Mouse (Mus musculus) adipocyte (in vitro differentiated cells): ENCODE measurements around the gene Sufu.

Experiments used
- DNase-seq: peaks from one replicate; pipeline ENCODE4 v3.0.0-alpha.2; 2016; ENCODE audit warnings: low spot score

Sufu gene

DNA sequence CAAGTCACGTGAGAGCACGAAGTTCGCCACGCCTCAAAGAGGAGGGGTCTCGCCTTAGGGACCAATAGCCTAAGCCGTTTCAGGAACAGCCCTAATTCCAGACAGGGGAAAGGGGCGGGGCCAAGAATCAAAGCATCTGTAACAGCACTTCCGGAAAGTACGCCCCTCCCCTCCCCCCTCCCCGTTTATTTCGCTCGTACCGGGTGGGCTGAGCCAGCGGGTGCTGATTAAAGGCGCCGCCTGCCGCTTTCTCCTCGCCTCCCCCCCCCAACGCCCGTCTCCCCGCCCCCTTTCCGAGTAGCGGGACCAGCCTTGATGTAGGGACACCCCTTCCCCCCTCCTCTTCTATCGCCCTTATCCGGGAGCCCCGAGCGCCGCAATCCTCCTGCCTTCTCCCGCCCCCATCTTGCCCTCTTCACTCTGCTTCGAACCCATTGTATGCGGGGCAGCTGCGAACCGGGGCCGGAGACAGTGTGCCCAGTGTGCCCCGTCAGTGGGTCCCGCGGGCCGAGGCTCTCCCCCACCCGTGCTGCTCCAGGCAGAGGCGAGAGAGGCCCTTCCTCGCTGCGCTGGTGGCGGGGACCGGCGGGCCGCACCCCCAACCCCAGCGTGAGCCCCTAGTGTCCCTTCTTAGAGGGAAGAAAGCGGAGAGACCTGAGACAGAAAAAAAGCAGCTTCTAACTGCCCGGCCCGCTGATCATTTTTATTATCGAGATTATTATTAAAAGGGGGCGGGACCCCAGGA lies 103.3 kb downstream of the Sufu start:
- DNase-seq: peak; percentile 100

DNA sequence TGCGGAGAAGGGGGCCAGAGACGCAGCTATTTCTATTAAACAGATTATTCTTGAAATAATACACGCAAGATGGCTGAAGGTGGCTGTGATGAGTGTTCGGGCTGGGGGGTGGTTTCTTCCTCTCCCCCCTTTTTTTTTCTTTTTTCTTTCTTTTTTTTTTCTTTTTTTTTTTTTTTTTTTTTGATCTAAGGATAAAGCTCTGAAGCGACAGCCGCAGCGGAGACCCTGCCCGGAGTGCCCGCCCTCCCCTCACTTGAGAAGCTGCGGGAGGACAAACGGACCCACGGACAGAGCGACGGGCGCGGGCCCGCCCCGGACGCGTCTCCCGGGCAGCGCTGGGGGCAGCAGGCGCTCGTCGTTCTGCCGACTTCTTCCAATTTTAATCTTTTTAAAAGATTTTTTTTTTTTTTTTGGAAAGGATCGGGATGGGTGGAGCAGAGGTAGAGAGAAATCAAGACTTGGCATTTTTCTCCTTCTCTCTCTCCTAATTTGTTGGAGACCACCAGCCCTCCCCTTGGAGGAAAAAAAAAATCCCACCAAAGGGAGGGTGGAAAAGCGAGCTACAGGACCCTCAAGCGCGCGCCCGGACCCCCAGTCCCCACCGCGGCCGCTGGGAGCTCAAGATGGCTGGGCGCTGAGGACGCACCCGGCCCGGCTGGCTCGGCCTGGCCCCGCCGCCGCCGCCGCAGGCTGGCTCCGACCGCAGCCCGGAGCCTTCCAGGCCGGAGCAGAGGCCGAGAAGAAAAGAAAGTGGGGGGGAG lies 104.1 kb downstream of the Sufu start:
- DNase-seq: peak; percentile 66

DNA sequence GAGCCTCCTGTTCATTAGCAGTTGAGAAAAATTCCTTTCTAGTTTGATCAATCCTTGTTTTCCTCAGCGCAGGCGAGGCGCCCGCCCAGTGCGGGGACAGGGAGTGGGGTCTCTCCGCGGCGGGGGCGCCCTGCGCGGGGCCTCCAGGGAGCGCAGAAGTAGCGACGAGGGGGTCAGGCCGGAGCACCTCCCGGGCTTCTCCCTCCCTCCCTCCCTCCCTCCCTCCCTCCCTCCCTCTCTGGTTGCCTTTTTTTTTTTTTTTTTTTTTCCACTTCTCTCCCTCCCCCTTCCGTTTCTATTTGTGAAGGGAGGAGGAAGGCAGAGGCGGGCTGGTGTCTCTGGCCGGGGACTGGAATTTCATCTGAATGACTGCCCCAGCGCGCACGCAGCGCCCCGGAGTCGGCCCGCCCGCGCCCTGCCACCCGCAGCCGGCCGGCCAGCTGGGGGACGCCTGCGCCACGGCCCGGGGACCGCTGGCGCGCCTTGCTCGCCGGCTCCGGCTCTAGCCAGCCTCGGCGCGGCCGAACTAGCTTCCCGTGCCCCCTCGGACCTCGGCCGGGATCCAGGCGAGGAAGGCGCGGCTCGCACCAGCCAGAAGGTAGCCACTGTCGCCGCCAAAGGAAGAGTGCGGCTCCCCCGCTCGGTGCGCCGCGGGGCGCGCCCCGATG lies 104.8 kb downstream of the Sufu start, which contains the start of gene Trim8:
Gene Trim8, plus strand, starts transcription at position 302 of the 668 bp plus-strand sequence.
- DNase-seq: peak; percentile 90

DNA sequence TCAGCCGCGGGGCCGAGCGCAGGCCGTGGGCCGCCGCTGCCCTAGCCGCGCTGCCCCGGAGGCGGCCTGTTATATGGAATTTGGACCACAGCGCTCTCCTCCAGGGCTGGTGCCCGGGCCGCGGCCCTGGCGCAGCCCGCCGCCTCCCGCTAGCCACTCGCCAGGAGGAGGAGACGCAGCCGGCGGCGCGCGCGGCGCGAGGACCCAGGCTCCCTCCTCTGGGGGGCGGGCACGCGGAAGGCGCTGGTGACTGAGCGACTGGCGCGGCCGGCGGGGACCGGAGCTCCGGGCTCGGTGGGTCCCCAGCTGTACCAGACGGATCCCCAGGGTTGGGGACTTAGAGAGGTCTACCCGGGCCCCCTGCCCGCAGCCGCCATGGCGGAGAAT lies 105.4 kb downstream of the Sufu start:
- DNase-seq: peak; percentile 71

DNA sequence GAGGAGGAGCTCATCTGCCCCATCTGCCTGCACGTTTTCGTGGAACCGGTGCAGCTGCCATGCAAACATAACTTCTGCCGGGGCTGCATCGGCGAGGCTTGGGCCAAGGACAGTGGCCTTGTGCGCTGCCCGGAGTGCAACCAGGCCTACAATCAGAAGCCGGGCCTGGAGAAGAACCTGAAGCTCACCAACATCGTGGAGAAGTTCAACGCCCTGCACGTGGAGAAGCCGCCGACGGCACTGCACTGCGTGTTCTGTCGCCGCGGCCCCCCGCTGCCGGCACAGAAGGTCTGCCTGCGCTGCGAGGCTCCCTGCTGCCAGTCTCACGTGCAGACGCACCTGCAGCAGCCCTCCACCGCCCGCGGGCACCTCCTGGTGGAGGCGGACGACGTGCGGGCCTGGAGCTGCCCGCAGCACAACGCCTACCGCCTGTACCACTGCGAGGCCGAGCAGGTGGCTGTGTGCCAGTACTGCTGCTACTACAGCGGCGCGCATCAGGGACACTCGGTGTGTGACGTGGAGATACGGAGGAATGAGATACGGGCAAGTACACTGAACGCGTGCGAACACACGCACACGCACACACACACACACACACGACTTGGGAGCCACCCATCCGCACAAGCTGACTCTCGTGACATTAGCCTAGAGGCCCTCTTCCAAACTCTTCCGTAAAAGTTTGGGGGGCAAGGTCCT lies 105.9 kb downstream of the Sufu start:
- peak; percentile 87 for DNase-seq

DNA sequence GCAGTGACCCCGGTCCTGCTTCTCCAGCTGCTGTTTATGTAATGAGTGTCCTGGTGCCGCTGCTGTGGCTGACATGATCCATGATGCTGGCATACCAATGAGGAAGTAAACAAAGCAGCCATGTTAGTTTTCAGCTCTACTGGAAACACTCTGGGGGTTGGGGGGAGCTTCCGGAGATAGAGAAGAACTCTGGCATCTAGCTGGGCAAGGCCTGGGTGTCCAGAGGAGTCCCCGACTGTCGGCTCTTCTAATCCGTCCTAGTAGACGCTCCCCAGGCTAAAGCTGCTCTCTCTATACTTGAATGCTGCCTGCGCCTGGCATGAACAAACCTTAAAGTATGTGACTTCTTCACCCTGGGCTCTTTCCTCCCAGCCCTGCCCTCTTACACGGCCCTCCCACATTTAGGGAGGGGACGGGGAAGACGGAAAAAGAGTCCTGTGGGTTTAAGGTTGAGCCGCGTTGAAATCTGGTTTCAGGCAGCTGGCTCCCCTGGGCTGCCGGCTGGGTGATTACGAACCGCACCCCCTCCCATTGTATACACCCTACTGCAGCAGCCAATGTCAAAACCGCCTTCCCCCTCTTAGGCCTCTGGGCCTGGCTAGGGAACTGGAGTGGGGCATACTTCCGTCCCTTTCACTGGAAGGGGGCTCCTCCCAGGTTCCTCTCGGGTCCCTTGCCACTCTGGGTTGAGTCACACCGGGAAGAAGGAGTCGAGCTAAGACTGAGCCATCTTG lies 106.8 kb downstream of the Sufu start:
- DNase-seq: peak; percentile 98

DNA sequence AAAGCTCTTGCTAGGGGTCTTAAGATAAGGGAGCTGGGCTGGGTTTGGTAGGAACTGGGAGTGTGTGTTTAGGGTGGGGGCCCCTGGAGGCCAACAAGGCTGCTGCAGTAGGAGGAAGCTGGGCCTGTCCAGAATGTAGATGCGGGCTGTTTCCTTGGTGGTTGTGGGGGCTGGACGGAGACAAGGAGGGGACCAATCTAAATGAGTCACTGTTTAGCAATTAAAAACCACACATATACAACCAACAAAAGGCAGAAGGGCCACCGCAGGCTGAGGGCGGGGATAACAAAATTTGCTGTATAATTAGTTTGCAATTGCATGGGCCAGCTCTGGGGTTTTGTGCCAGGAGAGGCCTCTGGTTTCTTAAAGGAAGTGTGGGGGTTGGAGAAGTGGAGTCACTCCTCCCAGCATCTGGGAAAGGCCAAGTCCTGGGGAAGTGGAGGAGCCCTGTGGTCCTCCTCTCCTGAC lies 107.4 kb downstream of the Sufu start:
- DNase-seq: peak; percentile 87

DNA sequence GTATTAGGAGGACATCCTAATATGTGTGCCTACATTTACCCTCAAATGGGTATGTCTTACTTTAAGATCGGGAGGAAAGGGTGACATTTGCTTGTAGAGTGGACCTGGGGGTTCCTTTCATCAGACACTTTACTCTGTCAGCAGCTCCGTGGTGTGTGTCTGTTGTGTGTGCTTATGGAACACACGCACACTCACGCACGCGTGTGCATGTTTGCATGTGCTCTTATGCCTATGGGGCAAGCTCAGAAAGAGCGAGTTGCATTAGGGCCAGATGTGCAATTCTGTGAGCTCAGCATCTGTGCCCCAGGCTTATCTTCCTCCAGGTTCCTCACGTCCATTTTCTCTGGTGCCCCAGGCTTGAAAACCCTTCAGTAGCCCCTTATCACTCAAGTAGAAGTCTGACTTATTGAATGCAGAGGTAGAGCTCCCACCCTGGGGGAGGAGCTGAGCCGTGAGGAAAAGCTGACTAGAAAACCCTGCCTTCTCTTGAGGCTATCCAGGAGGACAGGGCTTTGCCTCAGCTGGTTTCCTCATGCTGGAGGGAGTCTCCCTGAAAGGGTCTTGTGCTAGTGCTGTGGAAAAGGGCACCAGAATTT lies 108.2 kb downstream of the Sufu start:
- DNase-seq: no peak

DNA sequence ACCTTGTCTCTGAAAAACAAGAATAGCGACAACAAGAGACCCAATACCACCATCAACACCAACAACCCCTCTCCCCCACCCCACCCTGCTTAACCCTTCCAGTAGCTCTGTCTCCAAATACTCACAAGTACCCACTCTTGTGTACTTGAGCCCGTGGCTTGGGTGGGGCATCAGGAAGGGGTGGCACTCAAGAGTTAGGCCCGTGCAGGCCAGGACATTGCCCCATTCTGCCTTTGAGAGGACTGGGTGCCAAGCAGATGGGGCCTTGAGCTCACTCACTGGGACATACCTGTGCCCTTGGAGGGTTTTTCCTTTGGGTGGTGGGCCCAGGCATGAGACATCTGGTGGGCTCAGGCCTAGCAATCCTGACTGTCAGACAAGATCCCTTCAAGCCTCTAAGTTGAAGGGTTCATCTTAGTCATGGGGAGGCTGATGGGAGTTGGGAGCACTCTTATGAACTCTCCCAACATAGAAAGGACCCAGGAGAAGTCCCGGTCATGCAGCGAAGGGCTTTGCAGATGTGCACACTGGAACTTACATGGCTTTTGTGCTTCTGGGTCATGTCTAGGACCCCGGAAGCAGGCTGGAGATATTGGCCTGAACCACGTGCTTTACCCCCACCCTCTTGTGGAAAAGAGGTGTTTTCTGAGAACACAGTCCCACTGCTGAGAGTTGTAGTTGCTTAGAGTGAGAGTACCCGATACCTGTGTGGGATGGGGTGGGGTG lies 109.1 kb downstream of the Sufu start:
- DNase-seq: no peak

DNA sequence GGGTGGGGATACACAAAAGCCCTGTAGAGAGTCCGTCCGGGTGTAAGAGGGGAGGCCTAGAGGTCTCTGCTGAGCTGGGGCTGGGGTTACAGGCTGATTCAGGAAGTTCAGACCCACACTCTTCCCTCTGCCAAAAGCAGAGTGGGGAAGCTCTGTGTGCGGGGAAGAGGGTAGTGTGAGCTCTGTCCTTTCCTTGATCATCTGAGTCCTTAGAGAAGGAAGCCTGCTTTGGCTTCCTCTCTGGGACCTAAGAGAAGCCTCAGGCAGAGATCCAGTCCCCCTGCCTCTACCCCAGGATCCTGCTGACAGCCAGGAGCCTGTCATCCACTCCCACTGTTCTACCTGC lies 109.6 kb downstream of the Sufu start:
- DNase-seq: no peak

DNA sequence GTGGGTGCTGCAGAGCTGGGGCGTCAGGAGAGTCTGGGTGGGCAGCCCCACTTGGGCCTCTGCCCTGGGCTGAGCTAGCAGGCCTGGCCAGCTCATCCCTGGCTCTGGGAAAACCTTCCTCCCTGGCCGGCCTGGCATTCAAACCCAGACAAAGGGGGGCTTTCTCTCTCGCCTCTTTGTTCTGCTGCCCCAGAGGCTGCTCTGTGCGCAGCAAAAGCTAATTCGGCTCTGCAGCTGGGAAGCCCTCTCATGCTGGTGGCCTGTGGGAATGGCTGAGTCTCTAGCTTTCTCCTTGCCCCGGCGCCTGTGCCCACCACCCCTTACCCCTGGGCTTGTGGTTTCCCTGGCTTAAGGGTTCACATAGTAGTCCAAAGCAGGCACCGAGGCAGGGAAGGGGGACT lies 110.5 kb downstream of the Sufu start:
- no peak for DNase-seq

DNA sequence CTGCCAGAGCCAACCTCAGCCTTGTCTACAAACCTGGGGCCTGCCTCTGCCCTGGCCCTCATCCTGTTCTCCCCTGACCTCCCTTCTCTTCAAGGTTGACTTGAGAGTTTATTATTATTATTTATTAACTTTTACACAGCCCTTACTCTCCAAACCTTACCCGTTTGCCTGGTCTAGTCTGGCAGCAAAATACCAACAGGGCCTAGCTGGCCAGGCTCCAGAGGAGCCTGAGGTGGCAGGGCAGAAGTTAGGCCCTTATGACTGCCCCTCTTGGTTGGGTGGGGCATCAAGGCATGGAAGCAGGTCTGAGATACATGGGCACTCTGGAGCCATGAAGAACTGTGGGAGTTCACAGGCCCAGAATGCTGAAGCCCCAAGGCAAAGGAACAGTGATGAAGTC lies 111.1 kb downstream of the Sufu start:
- no peak for DNase-seq

DNA sequence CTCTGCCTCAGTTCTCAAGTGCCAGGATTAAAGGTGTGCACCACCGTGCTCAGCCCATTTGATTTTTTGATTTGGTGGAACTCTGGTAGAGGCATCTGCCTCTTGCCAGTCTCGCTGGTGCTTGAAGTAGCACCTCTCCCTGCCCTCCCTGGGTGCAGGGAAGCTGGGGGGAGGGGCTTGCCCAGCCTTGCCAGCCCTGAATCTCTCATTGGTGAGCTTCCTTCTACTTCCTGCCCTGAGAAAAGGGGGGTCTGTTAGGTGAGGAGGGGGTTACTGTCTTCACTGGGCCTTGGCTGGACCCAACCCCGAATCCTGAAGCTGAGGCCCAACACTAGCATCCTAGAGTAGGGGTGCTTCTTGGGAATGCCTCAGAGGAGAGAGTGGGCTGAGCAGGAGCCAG lies 112.0 kb downstream of the Sufu start:
- no peak for DNase-seq

DNA sequence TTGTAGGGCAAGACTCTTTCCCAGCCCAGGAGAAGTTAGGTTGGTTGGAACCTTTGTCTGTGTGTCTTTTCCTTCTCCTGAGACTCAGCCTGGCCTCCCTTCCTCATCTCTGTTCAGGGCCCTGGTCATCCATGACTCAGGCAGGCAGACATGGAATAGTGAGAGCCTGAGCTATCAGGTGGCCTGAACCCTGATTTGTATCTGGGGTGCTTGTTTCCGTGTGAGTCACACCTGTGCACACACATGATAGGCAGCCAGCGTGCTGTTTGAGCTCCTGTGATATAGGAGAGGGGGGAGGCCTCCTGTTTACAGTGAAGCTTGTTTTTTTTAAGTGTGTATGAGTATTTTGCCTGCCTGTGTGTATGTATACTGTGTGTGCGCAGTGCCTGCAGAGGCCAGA lies 112.5 kb downstream of the Sufu start:
- DNase-seq: no peak

DNA sequence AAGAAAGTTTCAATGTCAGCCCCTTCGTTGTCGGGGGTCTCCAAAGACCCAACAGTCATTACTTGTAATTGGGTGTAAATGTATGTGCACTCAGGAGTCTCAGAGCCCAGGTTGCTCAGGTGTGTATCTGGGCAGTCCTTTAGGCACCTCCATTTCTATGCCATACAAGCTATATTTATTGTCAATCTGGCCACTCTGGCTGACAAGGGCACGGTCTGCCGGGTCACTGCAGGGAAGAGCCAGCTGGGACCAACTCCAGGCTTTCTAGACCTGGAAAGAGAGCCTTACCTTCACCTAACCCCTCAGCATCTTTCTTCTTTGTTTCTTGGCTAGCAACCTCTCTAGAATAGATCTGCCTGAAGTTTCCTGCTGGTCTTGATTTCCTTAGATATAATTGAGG lies 113.0 kb downstream of the Sufu start:
- DNase-seq: no peak

DNA sequence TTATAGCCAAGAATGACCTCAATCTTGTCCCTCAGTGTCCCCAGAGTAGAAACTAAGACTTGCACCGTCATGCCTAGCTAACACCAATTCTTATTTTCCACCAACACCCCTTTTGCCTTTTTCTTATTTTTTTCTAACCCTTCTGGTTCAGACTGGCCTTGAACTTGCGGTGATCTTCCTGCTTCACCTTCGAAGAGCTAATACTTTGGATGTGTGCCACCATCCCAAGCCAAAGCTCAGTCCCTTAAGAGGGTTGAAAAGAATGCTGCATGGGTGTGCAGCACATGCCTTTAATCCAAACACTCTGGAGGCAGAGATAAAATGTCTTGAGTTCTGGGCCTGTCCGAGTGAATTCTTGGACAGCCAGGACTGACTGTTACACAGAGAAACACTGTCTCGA lies 113.7 kb downstream of the Sufu start:
- DNase-seq: peak; percentile 47

DNA sequence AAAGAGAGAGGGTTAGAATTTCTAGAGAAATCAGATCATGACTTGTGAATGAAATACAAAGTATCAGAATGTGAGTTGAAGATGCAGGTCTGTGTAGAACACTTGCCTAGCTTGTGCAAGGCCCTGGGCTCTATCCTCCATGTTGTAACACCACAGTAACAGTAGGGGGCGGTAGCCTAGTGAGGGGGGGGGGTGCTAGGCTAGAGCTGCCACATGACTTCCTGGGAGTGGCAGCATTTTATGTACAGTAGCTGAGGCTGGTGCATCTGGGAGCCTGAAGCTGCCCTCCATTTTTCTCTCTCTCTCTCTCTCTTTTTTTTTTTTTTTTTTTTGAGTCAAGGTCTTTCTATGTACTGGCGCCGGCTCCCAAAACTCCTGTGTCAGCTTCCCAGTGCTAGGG lies 114.1 kb downstream of the Sufu start:
- DNase-seq: peak; percentile 52

DNA sequence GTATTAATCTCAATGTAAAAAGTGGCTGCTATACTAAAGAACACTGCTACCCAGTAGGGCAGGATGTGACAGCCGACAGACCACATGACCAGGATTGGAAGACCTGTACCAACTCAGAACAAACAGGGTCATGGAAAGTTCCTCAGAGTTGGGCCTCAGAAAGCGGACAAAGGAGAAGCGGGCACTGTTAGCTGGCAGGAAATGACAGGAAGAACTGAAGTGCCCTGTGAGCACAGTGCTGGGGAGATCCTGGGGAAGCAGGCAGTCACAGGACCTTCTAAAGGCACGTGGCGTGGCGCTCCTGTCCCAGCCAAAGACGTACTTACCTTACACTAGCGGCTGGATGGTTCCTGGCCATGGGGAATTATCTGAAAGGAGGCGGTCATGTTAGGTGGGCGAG lies 114.6 kb downstream of the Sufu start:
- DNase-seq: no peak

DNA sequence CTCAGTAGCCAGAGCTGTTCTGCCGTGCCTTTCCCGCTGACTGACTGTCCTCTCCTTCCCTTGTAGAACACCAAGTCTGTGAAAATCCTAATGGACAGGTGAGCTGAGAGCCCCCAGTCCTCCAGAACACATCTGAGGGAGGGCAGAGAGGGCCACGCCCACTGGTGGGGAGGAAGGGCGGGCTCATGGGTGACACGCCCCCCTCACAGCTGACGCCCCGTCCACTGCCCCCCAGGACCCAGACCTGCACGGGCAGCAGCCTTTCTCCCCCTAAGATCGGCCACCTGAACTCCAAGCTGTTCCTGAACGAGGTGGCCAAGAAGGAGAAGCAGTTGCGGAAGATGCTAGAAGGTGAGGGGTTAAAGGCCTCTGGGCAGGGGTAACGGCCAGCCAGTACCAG lies 117.7 kb downstream of the Sufu start:
- no peak for DNase-seq

DNA sequence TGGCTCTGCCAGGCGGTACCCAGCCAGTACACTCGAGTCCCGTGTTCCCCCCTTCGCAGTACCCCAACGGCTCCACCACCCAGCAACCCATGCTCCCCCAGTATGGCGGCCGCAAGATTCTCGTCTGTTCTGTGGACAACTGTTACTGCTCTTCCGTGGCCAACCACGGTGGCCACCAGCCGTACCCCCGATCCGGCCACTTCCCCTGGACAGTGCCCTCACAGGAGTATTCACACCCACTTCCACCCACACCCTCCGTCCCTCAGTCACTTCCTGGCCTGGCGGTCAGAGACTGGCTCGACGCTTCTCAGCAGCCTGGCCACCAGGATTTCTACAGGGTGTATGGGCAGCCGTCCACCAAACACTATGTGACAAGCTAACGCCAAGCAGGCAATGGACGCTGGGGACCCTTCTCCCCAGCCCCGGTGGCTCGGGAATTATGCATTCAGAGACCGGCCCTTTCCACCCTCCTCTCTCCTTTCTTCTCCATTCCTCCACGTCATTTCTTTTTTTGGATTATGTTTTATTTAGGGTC lies 118.7 kb downstream of the Sufu start:
- DNase-seq: no peak
